Mouse (Mus musculus) forebrain, embryonic 11.5 days (tissue): ENCODE data around the gene Las1l. TPM values are rescaled to one million over a fixed set of nuclear protein-coding genes. Genes with fewer than 3 reads are reported as not detected.
A peak's percentile ranks its signal among the peaks of the same experiment; 100 is the strongest.

Experiments
- ATAC-seq: fragments of 200-750 bp; cut with Nextera tagmentation; replicated peaks from 2 replicates; pipeline ENCODE4 v1.8.0; 2017; ENCODE audit warnings: moderate TSS enrichment; ENCODE audit not compliant: low FRiP score
- DNase-seq: peaks from one replicate; pipeline ENCODE4 v3.0.0-alpha.2; 2017; ENCODE audit warnings: low spot score
- H3K27ac ChIP-seq: fragments of 300-500 bp; sonication (generic); 2 replicates; pipeline ENCODE4 v1.5.1; 2014; ENCODE audit warnings: low read depth, low read length
- H3K27me3 ChIP-seq: fragments of 300-500 bp; sonication (generic); 2 replicates; pipeline ENCODE4 v1.6.1; 2014; ENCODE audit warnings: mild to moderate bottlenecking, low read length, mixed read lengths; ENCODE audit not compliant: control insufficient read depth, insufficient read depth
- H3K36me3 ChIP-seq: fragments of 300-500 bp; sonication (generic); 2 replicates; pipeline ENCODE4 v1.6.1; 2014; ENCODE audit warnings: mild to moderate bottlenecking, low read length, moderate library complexity, mixed read lengths; ENCODE audit not compliant: control insufficient read depth, insufficient read depth
- H3K4me1 ChIP-seq: fragments of 300-500 bp; sonication (generic); replicated peaks from 2 replicates; pipeline ENCODE4 v1.6.1; 2014; ENCODE audit warnings: low read length, mixed read lengths; ENCODE audit not compliant: control insufficient read depth, insufficient read depth
- H3K4me2 ChIP-seq: fragments of 300-500 bp; sonication (generic); 2 replicates; pipeline ENCODE4 v1.6.1; 2014; ENCODE audit warnings: low read depth, mild to moderate bottlenecking, low read length, moderate library complexity, mixed read lengths; ENCODE audit not compliant: severe bottlenecking
- H3K4me3 ChIP-seq: fragments of 300-500 bp; sonication (generic); 2 replicates; pipeline ENCODE4 v1.5.1; 2014; ENCODE audit warnings: low read depth, low read length
- H3K9ac ChIP-seq: fragments of 300-500 bp; sonication (generic); 2 replicates; pipeline ENCODE4 v1.6.1; 2014; ENCODE audit warnings: low read length
- H3K9me3 ChIP-seq: fragments of 300-500 bp; sonication (generic); 2 replicates; pipeline ENCODE4 v1.6.1; 2016; ENCODE audit warnings: low read length, mixed read lengths; ENCODE audit not compliant: control insufficient read depth
- WGBS: fragments of 180-500 bp; shearing (Covaris S2); extraction: QIAGEN DNeasy Blood & Tissue Kit; methylation state at CpG from one replicate; pipeline ENCODE4 v1.1.7; 2014; 5-methylcytosine and 5-hydroxymethylcytosine counted together
- polyA plus RNA-seq: library from polyadenylated mRNA; unstranded; fragments of >200 nt; fragmentation: Nextera tagmentation; extraction: Ambion mirVana; gene quantifications from 2 replicates; pipeline ENCODE4 v1.2.1, GENCODE M21; 2014

Gene Las1l
- 47.5 and 48.6 TPM in 2 replicates for polyA plus RNA-seq

- Histone ChIP-seq H3K4me3 (peak within 1 kb of the TSS; percentile 46), H3K27me3 (no peaks in the 10 kb centered on the region), H3K9me3 (no peaks in the 10 kb centered on the region), H3K9ac (peak within 1 kb of the TSS; percentile 55), H3K27ac (no peak within 1 kb of the TSS), H3K4me2 (peak within 1 kb of the TSS; percentile 58), H3K4me1 (no peaks in the 10 kb centered on the region), H3K36me3 (no peaks in the 10 kb centered on the region; the same call in 1 of the 2 replicates)
- DNase-seq (peak; percentile 87), ATAC-seq (peak; percentile 100)
- WGBS = 23% methylated on average over 42 of the region's 42 CpGs
These were observed at the start of gene Las1l for GRCm38 (mm10) chrX:95956497-95957293. Gene Las1l (minus strand): TSS chrX:95956962.

GRCm38 (mm10) chrX:96006395-96006794 lies 49.6 kb upstream of the Las1l start:
- Histone ChIP-seq H3K4me3 (no peak overlapping the region), H3K36me3 (no peaks in the 10 kb centered on the region), H3K9ac (no peak overlapping the region), H3K4me2 (no peak overlapping the region), H3K9me3 (no peaks in the 10 kb centered on the region), H3K4me1 (no peaks in the 10 kb centered on the region), H3K27me3 (no peaks in the 10 kb centered on the region), H3K27ac (no peak overlapping the region)
- DNase-seq (no peak), ATAC-seq (no peak)
- WGBS = 76% methylated on average over 6 of the region's 6 CpGs

GRCm38 (mm10) chrX:95999601-96000000 lies 42.8 kb upstream of the Las1l start:
- H3K27ac ChIP-seq = no peak overlapping the region
- 76% methylated on average over 6 of the region's 6 CpGs for WGBS
- no peaks in the 10 kb centered on the region for H3K4me1 ChIP-seq
- no peaks in the 10 kb centered on the region for H3K9me3 ChIP-seq
- H3K9ac ChIP-seq = no peak overlapping the region
- no peak for DNase-seq
- H3K27me3 ChIP-seq = no peaks in the 10 kb centered on the region
- H3K36me3 ChIP-seq = no peaks in the 10 kb centered on the region
- no peak overlapping the region for H3K4me3 ChIP-seq
- no peak overlapping the region for H3K4me2 ChIP-seq
- no peak for ATAC-seq

- 76% methylated on average over 3 of the region's 3 CpGs for WGBS
- H3K4me3 ChIP-seq = no peak overlapping the region
- no peak overlapping the region for H3K4me2 ChIP-seq
- no peaks in the 10 kb centered on the region for H3K9me3 ChIP-seq
- no peak overlapping the region for H3K27ac ChIP-seq
- no peaks in the 10 kb centered on the region for H3K4me1 ChIP-seq
- H3K9ac ChIP-seq = no peak overlapping the region
- H3K27me3 ChIP-seq = no peaks in the 10 kb centered on the region
- DNase-seq (no peak), ATAC-seq (no peak)
- no peaks in the 10 kb centered on the region for H3K36me3 ChIP-seq
These were observed 36.4 kb upstream of the Las1l start for GRCm38 (mm10) chrX:95993206-95993605.

- no peaks in the 10 kb centered on the region for H3K27me3 ChIP-seq
- DNase-seq (peak; percentile 45), ATAC-seq (no peak)
- H3K4me3 ChIP-seq = no peak overlapping the region
- 78% methylated on average over 9 of the region's 9 CpGs for WGBS
- H3K4me2 ChIP-seq = no peak overlapping the region
- no peaks in the 10 kb centered on the region for H3K4me1 ChIP-seq
- no peaks in the 10 kb centered on the region for H3K36me3 ChIP-seq
- H3K9ac ChIP-seq = no peak overlapping the region
- H3K9me3 ChIP-seq = no peaks in the 10 kb centered on the region
- H3K27ac ChIP-seq = no peak overlapping the region
These were observed 13.2 kb upstream of the Las1l start for GRCm38 (mm10) chrX:95969936-95970335.

- Histone ChIP-seq H3K4me3 (no peak overlapping the region), H3K36me3 (no peaks in the 10 kb centered on the region), H3K4me2 (no peak overlapping the region), H3K9ac (0 out of 2 replicates have a peak overlapping the region, but pooled peaks have one; percentile 10), H3K27me3 (no peaks in the 10 kb centered on the region), H3K9me3 (no peaks in the 10 kb centered on the region), H3K27ac (no peak overlapping the region), H3K4me1 (no peaks in the 10 kb centered on the region)
- WGBS = 37% methylated on average over 6 of the region's 6 CpGs
- ATAC-seq (peak; percentile 11), DNase-seq (no peak)
These were observed 12.4 kb upstream of the Las1l start for GRCm38 (mm10) chrX:95969116-95969515.

- Histone ChIP-seq H3K4me3 (peak overlapping the region; percentile 28), H3K9ac (peak overlapping the region; percentile 62), H3K9me3 (no peaks in the 10 kb centered on the region), H3K27ac (peak overlapping the region; percentile 89), H3K27me3 (no peaks in the 10 kb centered on the region), H3K36me3 (no peaks in the 10 kb centered on the region), H3K4me1 (no peaks in the 10 kb centered on the region), H3K4me2 (peak overlapping the region; percentile 51; the same call in 1 of the 2 replicates)
- WGBS = 12% methylated on average over 6 of the region's 6 CpGs
- peak; percentile 94 for ATAC-seq
- peak; percentile 88 for DNase-seq
These were observed 11.8 kb upstream of the Las1l start for GRCm38 (mm10) chrX:95968594-95968965.

GRCm38 (mm10) chrX:95967847-95968593 lies 11.3 kb upstream of the Las1l start:
- ATAC-seq (peak; percentile 85), DNase-seq (peak; percentile 87)
- WGBS = 18% methylated on average over 26 of the region's 28 CpGs
- Histone ChIP-seq H3K4me1 (no peaks in the 10 kb centered on the region), H3K27ac (peak overlapping the region; percentile 89), H3K9me3 (no peaks in the 10 kb centered on the region), H3K4me3 (peak overlapping the region; percentile 28), H3K4me2 (peak overlapping the region; percentile 51), H3K36me3 (no peaks in the 10 kb centered on the region), H3K9ac (peak overlapping the region; percentile 62), H3K27me3 (no peaks in the 10 kb centered on the region)
